Comparison of ENCODE assay signal across 18 mouse cellular contexts in genomic region chr1:115932045-115932444, GRCm38 (mm10).
DNase-seq lines count a peak whose midpoint lies in the region; ATAC-seq and TF ChIP-seq lines count a peak whose summit lies in the region.
"Had no signal": no experiment of that assay in that cellular context is flagged by ENCODE, and none has a peak within 500 bp of the region (broad histone marks: within the 10 kb centered on the region; RNA-seq: fewer than 3 reads in every experiment).

No protein-coding gene starts in this region.

- peak; percentile 8 for DNase-seq in embryonic facial prominence, embryonic 14.5 days (ENCODE audit: low spot score)
- no peak for DNase-seq in embryonic facial prominence, embryonic 10.5 days (ENCODE audit: low spot score)
- peak; percentile 11 for DNase-seq in left cerebral cortex, adult 11 months (ENCODE audit: low spot score)
- DNase-seq in left cerebral cortex, adult 2 months (ENCODE audit: extremely low spot score in 1 of 2, low spot score in 2 of 2) = no peak
- DNase-seq in brain, adult 2 months (ENCODE audit: low read depth, low spot score) = peak; percentile 72
- DNase-seq in left cerebral cortex, postnatal 25 days (ENCODE audit: low spot score in 2 of 2) = peak; percentile 35 to 47
- no peak for DNase-seq in spleen, postnatal 10 days (ENCODE audit: low spot score in 2 of 2)
- DNase-seq in cerebellum, adult 11-12 months = no peak
- DNase-seq: cerebellum, adult 11 months; heart, postnatal 4 days; lung, adult 2 months; thymus, postnatal 36 days had no signal

- no peak overlapping the region for H3K4me2 ChIP-seq in embryonic facial prominence, embryonic 14.5 days (ENCODE audit: low read depth, low read length)
- H3K4me2 ChIP-seq: heart, embryonic 13.5 days; intestine, embryonic 15.5 days; kidney, embryonic 15.5 days had no signal

- H3K27me3 ChIP-seq in embryonic facial prominence, embryonic 14.5 days (replicated peaks; ENCODE audit: control insufficient read depth, insufficient read depth, low read length) = no peaks in the 10 kb centered on the region
- H3K27me3 ChIP-seq in embryonic facial prominence, embryonic 10.5 days (replicated peaks; ENCODE audit: low read depth, poor library complexity, severe bottlenecking) = no peaks in the 10 kb centered on the region
- H3K27me3 ChIP-seq: heart, embryonic 13.5 days; intestine, embryonic 15.5 days; kidney, embryonic 15.5 days; Patski had no signal

- H3K9ac ChIP-seq in embryonic facial prominence, embryonic 14.5 days (ENCODE audit: low read depth, low read length) = no peak overlapping the region
- H3K9ac ChIP-seq: heart, embryonic 13.5 days; intestine, embryonic 15.5 days; kidney, embryonic 15.5 days had no signal

- no peak overlapping the region for H3K4me3 ChIP-seq in embryonic facial prominence, embryonic 14.5 days (ENCODE audit: low read depth, low read length)
- H3K4me3 ChIP-seq in embryonic facial prominence, embryonic 10.5 days = no peak overlapping the region
- no peak overlapping the region for H3K4me3 ChIP-seq in left cerebral cortex, adult 2 months
- H3K4me3 ChIP-seq: heart, embryonic 13.5 days; intestine, embryonic 15.5 days; kidney, embryonic 15.5 days had no signal

- H3K9me3 ChIP-seq in embryonic facial prominence, embryonic 14.5 days (ENCODE audit: control insufficient read depth, low read length) = no peaks in the 10 kb centered on the region
- H3K9me3 ChIP-seq in embryonic facial prominence, embryonic 10.5 days = no peaks in the 10 kb centered on the region
- H3K9me3 ChIP-seq: heart, embryonic 13.5 days; intestine, embryonic 15.5 days; kidney, embryonic 15.5 days had no signal

- no peak overlapping the region for H3K27ac ChIP-seq in embryonic facial prominence, embryonic 14.5 days (replicated peaks; ENCODE audit: low read depth, low read length)
- no peak overlapping the region for H3K27ac ChIP-seq in embryonic facial prominence, embryonic 10.5 days (replicated peaks)
- no peak overlapping the region for H3K27ac ChIP-seq in left cerebral cortex, adult 2 months
- H3K27ac ChIP-seq: heart, embryonic 13.5 days; intestine, embryonic 15.5 days; kidney, embryonic 15.5 days; macrophage had no signal

- intact Hi-C loops in left cerebral cortex, adult 2 months (cut with DNase I) = no loop called here
- intact Hi-C loops in left cerebral cortex, postnatal 25 days (cut with DNase I) = no loop called here

- TF ChIP-seq CTCF in left cerebral cortex, adult 2 months (IDR thresholded peaks at IDR 0.05) = no peak

- no peaks in the 10 kb centered on the region for H3K36me3 ChIP-seq in embryonic facial prominence, embryonic 14.5 days (ENCODE audit: control insufficient read depth, insufficient read depth, low read length)
- H3K36me3 ChIP-seq in embryonic facial prominence, embryonic 10.5 days (replicated peaks) = no peaks in the 10 kb centered on the region
- H3K36me3 ChIP-seq: heart, embryonic 13.5 days; intestine, embryonic 15.5 days; kidney, embryonic 15.5 days had no signal

- no peaks in the 10 kb centered on the region for H3K4me1 ChIP-seq in embryonic facial prominence, embryonic 14.5 days (ENCODE audit: control insufficient read depth, insufficient read depth, low read length)
- H3K4me1 ChIP-seq in embryonic facial prominence, embryonic 10.5 days = no peaks in the 10 kb centered on the region
- H3K4me1 ChIP-seq: intestine, embryonic 15.5 days; kidney, embryonic 15.5 days had no signal

- WGBS in embryonic facial prominence, embryonic 14.5 days = 37% methylated on average over 1 of the region's 1 CpGs
- 20% methylated on average over 1 of the region's 1 CpGs for WGBS in embryonic facial prominence, embryonic 10.5 days

- no peak for ATAC-seq in embryonic facial prominence, embryonic 14.5 days (ENCODE audit: low read depth)
- ATAC-seq: intestine, embryonic 15.5 days; midbrain, embryonic 16.5 days; Patski had no signal

Comparison
In these comparisons a context has a peak if more than half of its experiments do, and no peak if none do; other contexts are left out.
1. DNase-seq: peak in embryonic facial prominence, embryonic 14.5 days (single experiment), left cerebral cortex, adult 11 months (single experiment), brain, adult 2 months (single experiment) and left cerebral cortex, postnatal 25 days (2 of 2); none in embryonic facial prominence, embryonic 10.5 days (single experiment), left cerebral cortex, adult 2 months (0 of 2), spleen, postnatal 10 days (0 of 2) and cerebellum, adult 11-12 months (single experiment).